Mouse (Mus musculus) hindbrain, embryonic 15.5 days (tissue): ENCODE data around the gene Gbx2. TPM values are rescaled to one million over a fixed set of nuclear protein-coding genes. Genes with fewer than 3 reads are reported as not detected.

Experiments used
- ATAC-seq: fragments of 200-750 bp; cut with Nextera tagmentation; 2 replicates; pipeline ENCODE4 v1.8.0; 2017; ENCODE audit warnings: low read depth, moderate number of reproducible peaks, moderate TSS enrichment; ENCODE audit not compliant: low FRiP score
- H3K27ac ChIP-seq: fragments of 300-500 bp; sonication (generic); replicated peaks from 2 replicates; pipeline ENCODE4 v1.5.1; 2015; ENCODE audit warnings: mild to moderate bottlenecking, inconsistent platforms
- H3K27me3 ChIP-seq: fragments of 300-500 bp; sonication (generic); 2 replicates; pipeline ENCODE4 v1.6.1; 2015; ENCODE audit warnings: control low read depth, inconsistent platforms
- H3K36me3 ChIP-seq: fragments of 300-500 bp; sonication (generic); 2 replicates; pipeline ENCODE4 v1.6.1; 2015; ENCODE audit warnings: control low read depth, inconsistent platforms
- H3K4me1 ChIP-seq: fragments of 300-500 bp; sonication (generic); replicated peaks from 2 replicates; pipeline ENCODE4 v1.6.1; 2015; ENCODE audit warnings: control low read depth, inconsistent platforms
- H3K4me2 ChIP-seq: fragments of 300-500 bp; sonication (generic); 2 replicates; pipeline ENCODE4 v1.6.1; 2015; ENCODE audit warnings: moderate library complexity, mild to moderate bottlenecking, inconsistent platforms
- H3K4me3 ChIP-seq: fragments of 300-500 bp; sonication (generic); 2 replicates; pipeline ENCODE4 v1.5.1; 2015; ENCODE audit warnings: mild to moderate bottlenecking, inconsistent platforms
- H3K9ac ChIP-seq: fragments of 300-500 bp; sonication (generic); 2 replicates; pipeline ENCODE4 v1.6.1; 2015; ENCODE audit warnings: inconsistent platforms
- H3K9me3 ChIP-seq: fragments of 300-500 bp; sonication (generic); 2 replicates; pipeline ENCODE4 v1.6.1; 2016; ENCODE audit warnings: control low read depth, inconsistent platforms
- WGBS: fragments of 180-500 bp; shearing (Covaris S2); methylation state at CpG from one replicate; pipeline ENCODE4 v1.1.7; 2015; 5-methylcytosine and 5-hydroxymethylcytosine counted together
- polyA plus RNA-seq: library from polyadenylated mRNA; unstranded; fragments of >200 nt; fragmentation: Nextera tagmentation; extraction: Ambion mirVana; gene quantifications from 2 replicates; pipeline ENCODE4 v1.2.1, GENCODE M21; 2015

The Gbx2 gene
- polyA plus RNA-seq, 1 experiment from 2014 or later: 42.6 TPM

DNA sequence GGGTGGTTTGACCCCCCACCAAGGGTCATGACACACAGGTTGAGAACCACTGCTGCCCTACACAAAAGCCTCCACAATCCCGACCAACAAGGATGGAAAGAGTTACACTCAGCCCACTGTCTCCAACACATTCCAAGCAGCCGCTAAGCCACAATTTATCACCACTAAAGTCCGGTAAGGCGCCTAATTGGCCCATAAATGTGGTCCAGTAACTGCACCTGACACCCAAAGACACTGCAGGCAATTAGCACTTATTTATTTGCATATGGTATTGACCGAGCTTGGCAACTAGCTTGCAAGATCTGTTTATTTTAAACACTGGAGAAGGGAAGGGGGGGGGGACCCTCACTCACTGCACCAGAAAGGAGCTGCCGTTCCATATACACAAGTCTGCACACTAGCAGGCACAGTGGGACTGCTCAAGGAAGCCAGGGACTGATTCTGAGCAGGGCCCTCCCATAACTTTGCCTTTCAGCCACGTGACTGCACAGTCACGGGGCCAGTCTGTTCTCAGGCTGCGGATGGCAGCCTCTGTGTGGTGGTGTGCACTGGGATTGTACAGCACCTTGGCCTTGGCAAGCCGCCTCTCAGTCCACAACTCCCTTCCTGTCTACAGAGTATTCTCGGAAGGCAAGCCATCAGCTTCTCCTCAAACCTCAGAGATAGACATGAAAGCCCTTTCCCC is 31.1 kb downstream of the Gbx2 start:
- Histone ChIP-seq H3K4me1 (no peaks in the 10 kb centered on the region), H3K27me3 (no peaks in the 10 kb centered on the region), H3K9me3 (no peaks in the 10 kb centered on the region), H3K9ac (no peak overlapping the region), H3K4me3 (no peak overlapping the region), H3K36me3 (no peaks in the 10 kb centered on the region), H3K27ac (no peak overlapping the region), H3K4me2 (no peak overlapping the region)
- 62% methylated on average over 11 of the region's 11 CpGs for WGBS
- no peak for ATAC-seq

GRCm38 (mm10) chr1:89899036-89899435 is 31.9 kb downstream of the Gbx2 start:
- WGBS: 80% methylated on average over 2 of the region's 2 CpGs
- H3K36me3 ChIP-seq: no peaks in the 10 kb centered on the region
- no peaks in the 10 kb centered on the region for H3K4me1 ChIP-seq
- no peaks in the 10 kb centered on the region for H3K27me3 ChIP-seq
- ATAC-seq: no peak
- H3K27ac ChIP-seq: no peak overlapping the region
- no peak overlapping the region for H3K4me3 ChIP-seq
- H3K9ac ChIP-seq: no peak overlapping the region
- H3K4me2 ChIP-seq: no peak overlapping the region
- H3K9me3 ChIP-seq: no peaks in the 10 kb centered on the region

GRCm38 (mm10) chr1:89895801-89896200 is 35.2 kb downstream of the Gbx2 start:
- no peaks in the 10 kb centered on the region for H3K27me3 ChIP-seq
- no peaks in the 10 kb centered on the region for H3K9me3 ChIP-seq
- no peak overlapping the region for H3K4me2 ChIP-seq
- H3K4me3 ChIP-seq: no peak overlapping the region
- 0 out of 2 replicates have a peak, but pooled peaks cover 4% of the 10 kb centered on the region for H3K36me3 ChIP-seq
- ATAC-seq: no peak
- peaks cover 18% of the 10 kb centered on the region for H3K4me1 ChIP-seq
- WGBS: 87% methylated on average over 5 of the region's 5 CpGs
- H3K27ac ChIP-seq: no peak overlapping the region
- no peak overlapping the region for H3K9ac ChIP-seq

DNA sequence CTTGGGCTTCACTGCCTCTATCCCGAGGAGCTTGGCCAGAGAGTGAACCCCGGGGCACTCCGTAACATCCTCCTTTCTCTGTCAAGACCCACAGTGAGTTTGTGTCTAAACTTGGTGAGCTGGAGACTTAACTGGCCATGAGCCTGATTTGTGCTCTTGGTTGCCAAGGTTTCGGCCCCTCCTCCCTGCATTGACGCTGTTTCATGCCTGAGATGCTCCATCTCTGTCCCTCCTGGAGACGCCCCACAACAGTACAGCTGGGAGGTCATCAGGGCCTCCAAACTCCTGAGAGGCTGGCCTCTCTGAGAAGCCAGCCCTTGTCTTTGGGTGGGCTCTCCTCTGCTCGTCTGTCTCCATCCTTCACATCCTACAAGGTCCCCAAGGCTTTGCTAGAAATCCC is 38.7 kb downstream of the Gbx2 start:
- 25% methylated on average over 7 of the region's 7 CpGs for WGBS
- 0 out of 2 replicates have a peak, but pooled peaks have one; percentile 19 for ATAC-seq

GRCm38 (mm10) chr1:89891400-89891799 is 39.6 kb downstream of the Gbx2 start:
- no peaks in the 10 kb centered on the region for H3K27me3 ChIP-seq
- WGBS: 84% methylated on average over 6 of the region's 6 CpGs
- no peak overlapping the region for H3K9ac ChIP-seq
- no peak overlapping the region for H3K4me2 ChIP-seq
- H3K4me1 ChIP-seq: peaks cover 24% of the 10 kb centered on the region
- H3K9me3 ChIP-seq: no peaks in the 10 kb centered on the region
- ATAC-seq: no peak
- no peak overlapping the region for H3K4me3 ChIP-seq
- peaks cover 22% of the 10 kb centered on the region; the same call in 1 of the 2 replicates for H3K36me3 ChIP-seq
- no peak overlapping the region for H3K27ac ChIP-seq

More for the DNA sequence above, 38.7 kb downstream of the Gbx2 start:
- no peak overlapping the region for H3K4me2 ChIP-seq
- no peaks in the 10 kb centered on the region for H3K9me3 ChIP-seq
- no peak overlapping the region for H3K4me3 ChIP-seq
- no peak overlapping the region for H3K27ac ChIP-seq
- H3K36me3 ChIP-seq: peaks cover 22% of the 10 kb centered on the region; the same call in 1 of the 2 replicates
- H3K9ac ChIP-seq: no peak overlapping the region
- peaks cover 24% of the 10 kb centered on the region for H3K4me1 ChIP-seq
- H3K27me3 ChIP-seq: no peaks in the 10 kb centered on the region

DNA sequence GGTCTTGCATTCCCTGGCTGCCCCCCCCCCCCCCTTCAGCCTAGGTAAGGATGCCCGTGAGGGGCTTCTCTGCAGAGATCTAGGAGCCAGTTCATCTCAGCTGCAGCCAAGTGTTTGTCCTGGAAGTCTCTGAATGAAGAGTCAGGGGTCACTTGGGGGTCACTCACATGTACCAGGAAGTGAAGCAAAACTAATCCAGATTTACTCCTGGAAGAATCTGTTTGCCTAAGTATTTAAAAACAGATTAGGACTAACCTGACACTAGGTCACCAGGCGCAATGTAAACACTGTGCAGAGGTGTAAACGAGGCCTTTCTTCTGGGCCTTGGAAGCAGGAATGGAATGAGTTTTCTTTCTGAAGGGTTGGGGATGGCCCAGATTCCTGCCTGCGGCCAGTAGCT is 45.3 kb downstream of the Gbx2 start:
- H3K27me3 ChIP-seq: no peaks in the 10 kb centered on the region
- no peak overlapping the region for H3K9ac ChIP-seq
- ATAC-seq: no peak
- WGBS: 43% methylated on average over 4 of the region's 4 CpGs
- H3K4me2 ChIP-seq: no peak overlapping the region
- peaks cover 17% of the 10 kb centered on the region; the same call in 1 of the 2 replicates for H3K36me3 ChIP-seq
- no peaks in the 10 kb centered on the region for H3K9me3 ChIP-seq
- H3K4me3 ChIP-seq: no peak overlapping the region
- peaks cover 13% of the 10 kb centered on the region for H3K4me1 ChIP-seq
- no peak overlapping the region for H3K27ac ChIP-seq

DNA sequence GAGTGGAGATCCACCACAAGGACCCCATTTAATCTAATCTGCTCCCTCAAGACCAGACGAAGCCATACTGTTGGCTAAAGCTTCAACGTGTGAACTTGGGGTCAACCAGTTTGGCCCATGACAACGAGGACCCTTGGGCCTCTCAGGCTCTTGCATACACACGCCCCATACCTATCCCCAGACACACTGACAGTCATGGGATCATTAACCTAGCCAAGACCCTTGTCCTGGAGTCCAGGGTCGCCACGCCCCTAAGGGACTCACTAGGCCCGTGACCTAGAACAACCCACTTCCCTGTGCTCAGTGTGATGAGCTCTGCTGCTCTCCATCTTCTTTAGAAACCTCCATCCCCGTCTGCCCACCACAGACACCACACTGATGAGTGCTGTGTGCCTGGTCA is 46.6 kb downstream of the Gbx2 start:
- Histone ChIP-seq H3K9ac (no peak overlapping the region), H3K27ac (no peak overlapping the region), H3K9me3 (no peaks in the 10 kb centered on the region), H3K4me2 (no peak overlapping the region), H3K4me1 (peaks cover 20% of the 10 kb centered on the region), H3K27me3 (no peaks in the 10 kb centered on the region), H3K36me3 (peaks cover 14% of the 10 kb centered on the region; the same call in 1 of the 2 replicates), H3K4me3 (no peak overlapping the region)
- no peak for ATAC-seq
- WGBS: 95% methylated on average over 8 of the region's 8 CpGs

DNA sequence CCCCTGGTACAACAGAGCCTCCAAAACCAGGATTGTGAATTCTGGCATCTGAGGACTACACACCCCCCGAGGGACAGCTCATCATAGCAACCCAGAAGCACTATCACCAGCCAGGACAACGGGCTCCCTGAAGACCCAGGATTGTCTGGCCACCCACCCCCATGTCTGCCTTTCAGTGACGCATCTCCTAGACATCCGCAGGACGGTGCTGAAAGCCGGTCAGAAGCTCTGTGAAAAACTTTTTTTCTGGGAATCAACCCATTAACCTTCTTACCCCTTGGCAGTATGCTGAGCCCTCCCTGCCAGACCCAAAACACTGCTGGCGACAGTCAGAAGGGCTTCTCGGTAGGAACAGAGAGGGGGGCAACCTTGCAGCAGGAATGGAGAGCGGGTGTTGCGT is 50.1 kb downstream of the Gbx2 start:
- Histone ChIP-seq H3K4me1 (peaks cover 47% of the 10 kb centered on the region), H3K4me3 (no peak overlapping the region), H3K36me3 (no peaks in the 10 kb centered on the region), H3K27ac (no peak overlapping the region), H3K27me3 (no peaks in the 10 kb centered on the region), H3K9ac (no peak overlapping the region), H3K4me2 (no peak overlapping the region), H3K9me3 (no peaks in the 10 kb centered on the region)
- ATAC-seq: peak; percentile 23; the same call in 1 of the 2 replicates
- WGBS: 43% methylated on average over 10 of the region's 10 CpGs

DNA sequence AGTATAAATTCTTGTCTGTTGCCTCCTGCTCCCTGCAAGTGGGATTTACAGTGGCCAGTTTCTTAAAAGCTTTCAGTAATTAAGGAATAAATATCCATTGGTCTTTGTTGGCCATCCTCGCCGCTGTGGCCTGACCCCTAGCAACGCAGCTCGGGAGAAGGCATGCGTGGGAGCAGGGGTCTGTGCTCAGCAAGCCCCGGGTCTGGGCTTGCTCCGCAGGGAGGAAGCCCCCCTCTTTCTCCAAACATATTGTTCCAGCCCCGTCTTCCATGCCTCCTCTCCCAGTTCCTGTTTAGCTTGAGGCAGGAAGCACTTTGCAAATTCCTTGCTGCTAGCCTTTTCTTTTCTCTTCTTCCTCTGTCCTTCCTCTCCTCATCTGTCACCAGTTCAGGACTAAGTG is 50.8 kb downstream of the Gbx2 start:
- no peak overlapping the region for H3K27ac ChIP-seq
- no peak overlapping the region for H3K9ac ChIP-seq
- H3K4me3 ChIP-seq: no peak overlapping the region
- H3K4me2 ChIP-seq: no peak overlapping the region
- 7% methylated on average over 8 of the region's 8 CpGs for WGBS
- no peaks in the 10 kb centered on the region for H3K27me3 ChIP-seq
- H3K9me3 ChIP-seq: no peaks in the 10 kb centered on the region
- no peaks in the 10 kb centered on the region for H3K36me3 ChIP-seq
- H3K4me1 ChIP-seq: peaks cover 47% of the 10 kb centered on the region
- ATAC-seq: no peak

- Histone ChIP-seq H3K4me2 (no peak overlapping the region), H3K9me3 (no peaks in the 10 kb centered on the region), H3K36me3 (no peaks in the 10 kb centered on the region), H3K27me3 (no peaks in the 10 kb centered on the region), H3K4me1 (peaks cover 47% of the 10 kb centered on the region), H3K27ac (no peak overlapping the region), H3K4me3 (no peak overlapping the region), H3K9ac (no peak overlapping the region)
- ATAC-seq: no peak
- WGBS: 56% methylated on average over 11 of the region's 11 CpGs
Observed at GRCm38 (mm10) chr1:89878496-89878895, 52.5 kb downstream of the Gbx2 start.
